Mouse (Mus musculus): ENCODE measurements around the gene Fank1. TPM values are rescaled to one million over a fixed set of nuclear protein-coding genes. Genes with fewer than 3 reads are reported as not detected.
A peak's percentile ranks its signal among the peaks of the same experiment; 100 is the strongest.

The Fank1 gene
- 2.8 and 3.5 TPM in 2 replicates for polyA plus RNA-seq (2015; fragmentation: Nextera tagmentation; extraction: Ambion mirVana)

DNA sequence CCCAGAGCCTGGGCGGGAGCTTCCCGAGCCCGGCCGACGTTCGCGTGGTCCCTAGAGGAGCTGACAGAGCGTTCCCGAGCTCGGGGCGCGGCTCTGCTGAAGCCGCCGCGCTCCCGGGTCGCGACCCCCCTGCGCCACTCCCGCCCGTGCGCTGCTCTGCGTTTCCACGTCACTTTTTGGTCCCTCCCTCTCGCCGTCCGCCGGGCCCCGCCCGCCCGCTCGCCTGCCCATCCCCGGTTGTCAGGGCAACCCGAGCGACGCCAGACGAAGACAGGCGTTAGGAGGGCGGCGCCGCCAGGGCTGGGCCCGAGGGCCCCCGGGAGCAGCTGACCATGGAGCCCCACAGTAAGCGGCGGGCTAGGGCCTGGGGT is at the start of gene Fank1:
Fank1 (plus strand) TSS at position 236 of the 371 bp plus-strand sequence.
- no peaks in the 10 kb centered on the region for H3K36me3 ChIP-seq
- peak; percentile 93 for ATAC-seq (ENCODE audit: low FRiP score)
- WGBS: under 1% methylated on average over 44 of the region's 45 CpGs
- H3K4me1 ChIP-seq: peaks cover 31% of the 10 kb centered on the region
- no peaks in the 10 kb centered on the region for H3K9me3 ChIP-seq (replicated peaks)
- H3K27me3 ChIP-seq (replicated peaks): no peaks in the 10 kb centered on the region
- no peak within 1 kb of the TSS for H3K27ac ChIP-seq (replicated peaks)
- peak within 1 kb of the TSS; percentile 85 for H3K4me3 ChIP-seq (replicated peaks)
- peak within 1 kb of the TSS; percentile 76 for H3K4me2 ChIP-seq
- H3K9ac ChIP-seq (replicated peaks): peak within 1 kb of the TSS; percentile 72

DNA sequence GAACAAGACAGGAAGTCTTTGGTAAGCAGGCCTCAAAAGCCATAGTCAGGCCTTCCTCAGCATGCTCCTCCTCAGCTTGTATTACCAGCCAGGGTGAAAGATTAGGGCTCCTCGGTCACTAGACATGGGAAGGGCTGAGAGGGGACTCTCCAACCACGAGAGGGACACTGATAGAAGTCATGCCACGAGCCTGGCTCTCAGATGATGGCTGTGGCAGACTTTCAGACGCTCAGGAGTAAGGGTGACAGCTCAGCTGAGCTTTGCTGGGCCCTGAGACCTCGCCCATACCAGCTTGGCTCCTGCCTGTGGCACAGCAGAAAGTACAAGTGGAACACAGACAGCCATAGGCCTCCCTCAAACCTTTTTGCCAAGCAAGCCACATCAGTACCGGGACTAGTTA is 49.6 kb upstream of the Fank1 start:
- no peak overlapping the region for H3K27ac ChIP-seq (replicated peaks)
- no peak for ATAC-seq (ENCODE audit: low FRiP score)
- H3K9ac ChIP-seq (replicated peaks): no peak overlapping the region
- H3K9me3 ChIP-seq (replicated peaks): no peaks in the 10 kb centered on the region
- H3K4me3 ChIP-seq (replicated peaks): no peak overlapping the region
- H3K36me3 ChIP-seq: peaks cover 26% of the 10 kb centered on the region
- no peak overlapping the region for H3K4me2 ChIP-seq
- no peaks in the 10 kb centered on the region for H3K4me1 ChIP-seq
- no peaks in the 10 kb centered on the region for H3K27me3 ChIP-seq (replicated peaks)
- 95% methylated on average over 6 of the region's 6 CpGs for WGBS

DNA sequence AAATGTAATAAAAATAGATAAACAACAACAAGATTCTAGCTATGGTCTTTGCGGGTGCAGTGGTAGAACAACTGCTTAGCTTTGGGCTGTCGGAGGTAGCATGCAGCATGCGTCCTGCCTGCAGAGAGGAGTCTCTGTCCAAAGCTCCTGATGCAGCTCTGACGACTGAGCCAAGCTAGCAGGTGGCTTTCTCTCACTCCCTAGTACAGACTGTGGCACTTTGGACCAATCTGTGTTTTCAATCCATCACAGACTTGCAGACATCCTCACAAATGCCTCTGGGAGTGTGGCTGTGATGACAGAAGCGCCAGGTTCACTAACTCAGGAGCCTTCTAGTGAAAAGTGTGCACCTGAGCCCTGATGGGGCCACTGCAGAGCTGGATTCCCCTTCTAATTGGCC is 47.3 kb upstream of the Fank1 start:
- WGBS: 78% methylated on average over 5 of the region's 5 CpGs
- Histone ChIP-seq H3K9ac (replicated peaks) (no peak overlapping the region), H3K4me2 (no peak overlapping the region)

DNA sequence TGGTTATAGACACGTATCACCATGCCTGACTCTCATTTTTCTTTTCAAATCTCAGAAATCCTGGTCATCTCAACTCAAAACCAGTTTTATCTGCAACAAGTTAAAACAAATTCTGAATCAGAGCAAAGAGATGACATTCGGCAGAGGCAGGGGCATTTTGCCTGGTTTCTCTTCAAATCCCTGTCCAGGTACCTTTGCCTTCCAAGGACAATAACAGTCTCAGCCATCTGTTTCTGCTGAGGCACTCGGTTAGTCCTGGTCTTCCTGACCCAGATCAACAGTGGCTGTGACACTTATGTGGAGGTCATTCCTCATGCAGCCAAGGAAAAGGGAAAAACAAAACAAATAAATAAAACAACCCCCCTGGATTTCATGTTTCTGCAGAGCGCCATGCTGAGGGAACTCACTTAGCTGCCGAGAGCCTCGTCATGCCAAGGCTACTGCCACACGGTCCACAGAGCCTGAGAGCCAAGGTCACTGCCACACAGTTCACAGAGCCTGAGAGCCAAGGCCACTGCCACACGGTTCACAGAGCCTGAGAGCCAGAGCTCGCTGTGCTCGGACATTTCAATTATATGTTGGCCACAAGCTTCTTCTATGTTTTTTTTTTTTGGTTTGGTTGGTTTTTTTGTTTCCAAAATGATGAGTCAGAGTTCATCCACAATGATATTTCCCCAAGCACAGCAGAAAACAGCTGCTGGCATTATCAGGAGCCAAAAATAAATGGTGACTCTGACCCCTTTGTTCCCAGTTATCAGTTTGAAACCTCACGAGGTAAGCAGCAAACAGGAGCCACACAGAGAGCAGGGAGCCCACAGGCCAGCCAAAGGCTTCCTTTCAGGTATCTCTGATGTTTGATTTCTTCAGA is 46.1 kb upstream of the Fank1 start:
- no peak for ATAC-seq (ENCODE audit: low FRiP score)
- Histone ChIP-seq H3K4me1 (no peaks in the 10 kb centered on the region), H3K4me3 (replicated peaks) (no peak overlapping the region), H3K4me2 (no peak overlapping the region), H3K9me3 (replicated peaks) (no peaks in the 10 kb centered on the region), H3K36me3 (peaks cover 9% of the 10 kb centered on the region), H3K27ac (replicated peaks) (no peak overlapping the region), H3K27me3 (replicated peaks) (no peaks in the 10 kb centered on the region), H3K9ac (replicated peaks) (no peak overlapping the region)
- WGBS: 82% methylated on average over 11 of the region's 11 CpGs

More for the DNA sequence above, 47.3 kb upstream of the Fank1 start:
- H3K27ac ChIP-seq (replicated peaks): no peak overlapping the region
- no peaks in the 10 kb centered on the region for H3K27me3 ChIP-seq (replicated peaks)
- H3K4me1 ChIP-seq: no peaks in the 10 kb centered on the region
- no peak overlapping the region for H3K4me3 ChIP-seq (replicated peaks)
- peaks cover 11% of the 10 kb centered on the region for H3K36me3 ChIP-seq
- no peak for ATAC-seq (ENCODE audit: low FRiP score)
- no peaks in the 10 kb centered on the region for H3K9me3 ChIP-seq (replicated peaks)

DNA sequence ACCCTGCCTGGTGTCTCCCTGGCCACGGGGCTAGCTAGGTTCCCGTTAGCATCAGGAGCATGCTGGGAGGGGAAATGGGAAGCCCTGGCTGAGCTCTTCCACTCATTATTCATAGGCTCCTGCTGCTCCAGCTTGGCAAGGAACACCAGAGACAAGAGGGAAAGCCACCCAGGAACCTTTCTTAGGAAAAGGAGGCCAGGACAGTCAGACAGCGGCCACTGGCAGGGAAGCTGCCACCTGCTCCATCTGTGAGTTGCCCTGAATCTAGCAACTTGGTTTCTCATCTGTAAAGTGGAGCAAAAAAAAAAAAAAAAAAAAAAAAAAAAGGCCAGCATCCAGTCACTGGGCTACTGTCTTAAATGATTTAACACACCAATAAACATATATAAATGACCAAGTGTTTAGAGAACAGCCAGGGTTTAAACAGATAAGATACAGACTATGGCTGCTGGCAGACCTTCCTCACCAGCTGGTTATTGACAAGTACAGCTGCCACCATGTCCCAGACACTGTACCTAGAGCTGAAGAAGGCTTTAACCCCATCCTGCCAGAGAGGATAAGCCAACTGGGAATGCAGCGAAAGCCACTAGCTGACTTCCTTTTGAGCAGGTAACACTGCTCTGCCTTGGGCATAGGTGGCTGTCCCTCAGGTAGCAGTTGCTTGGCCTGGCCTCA is 44.6 kb upstream of the Fank1 start:
- Histone ChIP-seq H3K27me3 (replicated peaks) (no peaks in the 10 kb centered on the region), H3K4me3 (replicated peaks) (no peak overlapping the region), H3K27ac (replicated peaks) (no peak overlapping the region), H3K4me1 (no peaks in the 10 kb centered on the region), H3K9me3 (replicated peaks) (no peaks in the 10 kb centered on the region), H3K4me2 (no peak overlapping the region), H3K36me3 (peaks cover 12% of the 10 kb centered on the region), H3K9ac (replicated peaks) (no peak overlapping the region)
- 64% methylated on average over 4 of the region's 4 CpGs for WGBS
- ATAC-seq (ENCODE audit: low FRiP score): no peak

DNA sequence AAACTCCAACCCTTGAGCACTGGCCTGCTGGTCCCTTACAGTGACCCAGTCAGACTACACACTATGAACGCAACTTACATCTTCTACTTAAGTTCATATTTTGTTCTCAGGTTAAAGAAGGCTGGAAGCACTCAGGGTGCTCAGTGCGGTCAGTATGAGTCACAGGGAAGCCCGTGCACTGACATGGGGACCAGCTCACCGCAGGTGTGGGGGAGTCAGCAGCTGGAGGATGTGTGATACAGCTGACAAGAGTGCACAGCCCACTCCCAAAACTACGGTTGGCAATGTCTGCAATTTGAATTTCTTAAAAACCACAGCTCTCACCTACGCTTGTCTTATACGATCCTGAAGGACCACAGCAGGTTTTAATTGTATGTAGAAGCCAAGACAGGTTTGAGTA is 36.1 kb upstream of the Fank1 start:
- peaks cover 22% of the 10 kb centered on the region for H3K36me3 ChIP-seq
- ATAC-seq (ENCODE audit: low FRiP score): no peak
- 94% methylated on average over 7 of the region's 7 CpGs for WGBS
- H3K27me3 ChIP-seq (replicated peaks): no peaks in the 10 kb centered on the region
- H3K27ac ChIP-seq (replicated peaks): no peak overlapping the region
- no peaks in the 10 kb centered on the region for H3K9me3 ChIP-seq (replicated peaks)
- no peak overlapping the region for H3K9ac ChIP-seq (replicated peaks)
- no peak overlapping the region for H3K4me3 ChIP-seq (replicated peaks)
- no peaks in the 10 kb centered on the region for H3K4me1 ChIP-seq
- H3K4me2 ChIP-seq: no peak overlapping the region

DNA sequence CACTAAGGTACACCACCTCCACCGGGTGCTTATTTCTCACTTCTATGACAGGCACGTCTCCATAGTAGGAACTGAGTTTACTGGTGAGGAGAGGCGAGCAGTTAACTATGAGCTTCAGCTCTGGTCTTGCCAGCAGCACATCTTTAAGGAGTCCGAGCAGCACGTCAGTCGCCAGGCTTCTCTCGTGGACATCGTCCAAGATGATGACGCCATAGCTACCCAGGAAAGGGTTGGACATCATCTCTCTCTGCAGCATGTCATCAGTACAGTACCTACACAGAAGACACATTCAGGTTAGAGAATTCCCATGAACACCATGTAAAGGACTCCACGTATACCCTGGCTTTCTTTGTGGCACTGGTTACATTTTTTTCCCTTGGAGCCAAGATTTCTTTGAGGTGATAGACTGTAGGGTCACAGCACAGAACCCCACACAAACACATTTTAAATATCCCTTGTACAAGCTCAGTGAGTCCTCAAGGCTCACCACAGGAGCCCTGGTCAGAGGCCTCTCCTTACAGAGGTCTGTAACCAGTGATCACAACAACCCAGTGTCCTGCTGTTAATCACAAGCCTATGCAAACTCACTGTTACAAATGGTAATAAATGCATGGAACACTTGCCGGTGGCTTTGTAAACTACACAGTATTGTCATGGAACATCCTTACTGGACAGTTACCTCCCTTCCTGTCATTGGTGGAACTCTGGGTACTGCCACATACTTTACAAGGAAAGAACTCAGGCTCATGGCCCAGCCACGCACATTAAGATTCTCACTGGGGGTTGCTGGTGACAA is 33.9 kb upstream of the Fank1 start:
- Histone ChIP-seq H3K4me1 (no peaks in the 10 kb centered on the region), H3K27me3 (replicated peaks) (no peaks in the 10 kb centered on the region), H3K27ac (replicated peaks) (no peak overlapping the region; the same call in 1 of the 2 replicates), H3K9me3 (replicated peaks) (no peaks in the 10 kb centered on the region), H3K4me2 (no peak overlapping the region), H3K4me3 (replicated peaks) (no peak overlapping the region), H3K9ac (replicated peaks) (no peak overlapping the region), H3K36me3 (peaks cover 21% of the 10 kb centered on the region)
- ATAC-seq (ENCODE audit: low FRiP score): no peak; the same call in 1 of the 2 replicates
- 88% methylated on average over 12 of the region's 12 CpGs for WGBS

DNA sequence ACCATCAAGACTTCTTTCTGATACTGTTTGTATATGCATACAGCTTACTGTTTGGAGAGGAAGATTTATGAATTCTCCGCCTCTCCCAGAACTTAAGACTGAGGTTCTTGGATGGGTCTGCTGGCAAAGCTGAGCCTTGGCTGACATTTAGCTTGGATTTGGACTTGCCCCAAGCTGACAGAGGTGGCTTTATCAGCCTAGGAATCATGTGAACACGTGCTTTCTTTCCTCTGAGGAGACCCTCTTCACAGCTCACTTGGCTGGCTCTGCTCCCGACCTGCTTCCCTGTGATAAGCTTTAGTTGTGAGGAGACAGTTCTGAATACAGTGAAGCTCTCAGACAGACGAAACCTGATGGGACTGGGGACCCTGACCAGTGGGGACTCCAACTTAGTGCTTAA is 33.0 kb upstream of the Fank1 start:
- WGBS: 59% methylated on average over 4 of the region's 4 CpGs
- peak overlapping the region; percentile 51 for H3K27ac ChIP-seq (replicated peaks)
- H3K9ac ChIP-seq (replicated peaks): no peak overlapping the region
- no peaks in the 10 kb centered on the region for H3K27me3 ChIP-seq (replicated peaks)
- no peaks in the 10 kb centered on the region for H3K4me1 ChIP-seq
- no peaks in the 10 kb centered on the region for H3K9me3 ChIP-seq (replicated peaks)
- ATAC-seq (ENCODE audit: low FRiP score): no peak
- H3K4me3 ChIP-seq (replicated peaks): no peak overlapping the region
- H3K36me3 ChIP-seq: peaks cover 28% of the 10 kb centered on the region
- no peak overlapping the region for H3K4me2 ChIP-seq

DNA sequence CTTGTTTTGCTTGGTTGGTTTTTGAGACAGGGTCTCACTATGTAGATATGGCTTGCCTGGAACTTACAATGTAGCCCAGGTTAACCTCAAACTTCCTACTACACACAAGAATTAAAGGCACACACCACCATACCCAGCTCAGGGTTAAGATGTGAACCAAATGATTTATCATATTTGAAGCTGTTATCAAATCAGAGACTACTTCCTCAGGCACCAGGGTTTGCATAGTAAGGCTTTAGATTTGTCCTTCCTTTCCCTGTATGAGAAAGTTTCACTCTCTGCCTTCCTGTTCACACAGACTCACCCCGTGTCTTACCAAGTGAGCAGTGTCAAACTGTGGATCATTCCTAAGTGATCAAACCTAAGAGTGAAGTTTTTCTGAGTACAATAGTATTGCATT is 32.5 kb upstream of the Fank1 start:
- ATAC-seq (ENCODE audit: low FRiP score): no peak
- Histone ChIP-seq H3K9ac (replicated peaks) (no peak overlapping the region), H3K4me2 (no peak overlapping the region), H3K4me1 (no peaks in the 10 kb centered on the region), H3K27me3 (replicated peaks) (no peaks in the 10 kb centered on the region), H3K36me3 (peaks cover 29% of the 10 kb centered on the region), H3K9me3 (replicated peaks) (no peaks in the 10 kb centered on the region), H3K4me3 (replicated peaks) (no peak overlapping the region), H3K27ac (replicated peaks) (peak overlapping the region; percentile 51; the same call in 1 of the 2 replicates)
- WGBS: 80% methylated on average over 1 of the region's 1 CpGs

DNA sequence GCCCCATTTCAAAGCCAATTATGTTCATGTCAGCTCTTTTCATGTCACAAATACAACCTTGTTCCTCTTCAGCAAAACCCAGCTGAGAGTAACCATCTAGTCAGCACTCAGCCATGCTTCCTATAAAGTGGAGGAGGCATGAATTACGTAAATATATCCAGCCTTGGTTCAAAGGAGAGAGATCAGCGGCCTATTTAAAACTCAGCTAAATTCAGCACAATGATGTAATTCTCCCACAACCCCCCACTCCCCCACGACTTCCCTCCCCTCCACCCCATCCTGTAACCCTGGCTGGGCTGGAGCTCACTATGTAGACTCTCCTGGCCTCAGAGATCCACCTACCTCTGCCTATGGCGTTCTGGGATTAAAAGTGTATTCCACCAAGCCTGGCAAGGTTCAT is 32.0 kb upstream of the Fank1 start:
- Histone ChIP-seq H3K27me3 (replicated peaks) (no peaks in the 10 kb centered on the region), H3K4me1 (no peaks in the 10 kb centered on the region), H3K4me3 (replicated peaks) (no peak overlapping the region), H3K27ac (replicated peaks) (no peak overlapping the region), H3K4me2 (no peak overlapping the region), H3K9me3 (replicated peaks) (no peaks in the 10 kb centered on the region), H3K36me3 (peaks cover 29% of the 10 kb centered on the region), H3K9ac (replicated peaks) (no peak overlapping the region)
- ATAC-seq (ENCODE audit: low FRiP score): no peak
- 78% methylated on average over 4 of the region's 4 CpGs for WGBS

DNA sequence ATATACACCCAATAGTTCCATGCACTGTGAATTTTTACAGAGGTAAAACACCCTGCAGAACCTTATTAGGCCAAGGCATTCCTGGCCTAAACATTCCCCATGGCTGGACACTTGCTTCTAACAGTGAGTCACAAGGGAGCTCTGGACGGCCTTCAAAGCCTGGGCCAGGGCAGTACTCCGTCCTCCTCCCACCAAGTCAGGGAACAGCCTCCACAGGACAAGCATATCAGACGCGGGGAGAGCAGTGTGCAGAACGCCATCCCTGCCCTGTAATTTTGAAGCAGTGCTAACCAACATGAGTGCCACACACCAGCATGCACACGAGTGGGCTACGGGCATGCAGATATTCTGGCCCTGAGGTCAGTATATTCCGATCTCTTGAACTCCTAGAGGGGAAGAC is 29.3 kb upstream of the Fank1 start:
- Histone ChIP-seq H3K4me3 (replicated peaks) (no peak overlapping the region), H3K4me1 (peaks cover 7% of the 10 kb centered on the region; the same call in 1 of the 2 replicates), H3K27ac (replicated peaks) (no peak overlapping the region), H3K9me3 (replicated peaks) (no peaks in the 10 kb centered on the region), H3K27me3 (replicated peaks) (no peaks in the 10 kb centered on the region), H3K4me2 (no peak overlapping the region), H3K36me3 (peaks cover 10% of the 10 kb centered on the region), H3K9ac (replicated peaks) (no peak overlapping the region)
- WGBS: 86% methylated on average over 8 of the region's 8 CpGs
- no peak for ATAC-seq (ENCODE audit: low FRiP score)

All from neural tube, embryonic 15.5 days (tissue).